Mouse (Mus musculus) intestine, postnatal 0 days (tissue): ENCODE data around the gene Rxra. TPM values are rescaled to one million over a fixed set of nuclear protein-coding genes. Genes with fewer than 3 reads are reported as not detected.

Experiments used
- ATAC-seq: fragments of 200-750 bp; cut with Nextera tagmentation; 2 replicates; pipeline ENCODE4 v1.8.0; 2017; ENCODE audit warnings: mild to moderate bottlenecking, moderate TSS enrichment, moderate library complexity
- H3K27ac ChIP-seq: fragments of 300-500 bp; sonication (generic); 2 replicates; pipeline ENCODE4 v1.5.1; 2014; ENCODE audit warnings: mild to moderate bottlenecking, low read depth, low read length, moderate library complexity
- H3K27me3 ChIP-seq: fragments of 300-500 bp; sonication (generic); replicated peaks from 2 replicates; pipeline ENCODE4 v1.6.1; 2014; ENCODE audit warnings: low read length, mixed read lengths; ENCODE audit not compliant: control insufficient read depth, insufficient read depth
- H3K36me3 ChIP-seq: fragments of 300-500 bp; sonication (generic); 2 replicates; pipeline ENCODE4 v1.6.1; 2014; ENCODE audit warnings: mild to moderate bottlenecking, moderate library complexity; ENCODE audit not compliant: control insufficient read depth, insufficient read depth
- H3K4me1 ChIP-seq: fragments of 300-500 bp; sonication (generic); replicated peaks from 2 replicates; pipeline ENCODE4 v1.6.1; 2014; ENCODE audit warnings: antibody characterized with exemption, low read length, mixed read lengths; ENCODE audit not compliant: control insufficient read depth, insufficient read depth
- H3K4me2 ChIP-seq: fragments of 300-500 bp; sonication (generic); replicated peaks from 2 replicates; pipeline ENCODE4 v1.6.1; 2014; ENCODE audit warnings: low read depth, mild to moderate bottlenecking, moderate library complexity
- H3K4me3 ChIP-seq: fragments of 300-500 bp; sonication (generic); 2 replicates; pipeline ENCODE4 v1.5.1; 2014; ENCODE audit warnings: low read depth, low read length
- H3K9ac ChIP-seq: fragments of 300-500 bp; sonication (generic); 2 replicates; pipeline ENCODE4 v1.6.1; 2014; ENCODE audit warnings: mild to moderate bottlenecking, low read depth, low read length
- H3K9me3 ChIP-seq: fragments of 300-500 bp; sonication (generic); 2 replicates; pipeline ENCODE4 v1.6.1; 2016; ENCODE audit warnings: mixed run types; ENCODE audit not compliant: control insufficient read depth
- CTCF ChIP-seq: sonication (generic); IDR thresholded peaks from 2 replicates; pipeline ENCODE4 v1.5.1; 2016; ENCODE audit warnings: low read depth, mild to moderate bottlenecking, control low read depth, antibody characterized with exemption, moderate library complexity
- WGBS: fragments of 180-500 bp; shearing (Covaris S2); extraction: QIAGEN DNeasy Blood & Tissue Kit; methylation state at CpG from one replicate; pipeline ENCODE4 v1.1.7; 2014; 5-methylcytosine and 5-hydroxymethylcytosine counted together
- polyA plus RNA-seq: library from polyadenylated mRNA; unstranded; fragments of >200 nt; fragmentation: Nextera tagmentation; extraction: Ambion mirVana; gene quantifications from 2 replicates; pipeline ENCODE4 v1.2.1, GENCODE M21; 2015

Gene Rxra
- polyA plus RNA-seq, 1 experiment from 2014 or later, result 9.0 TPM

GRCm38 (mm10) chr2:27778289-27778688 is 102.0 kb downstream of the Rxra start:
- Histone ChIP-seq H3K4me2 (no peak overlapping the region), H3K9ac (no peak overlapping the region), H3K27ac (no peak overlapping the region), H3K4me3 (no peak overlapping the region), H3K9me3 (no peaks in the 10 kb centered on the region), H3K4me1 (no peaks in the 10 kb centered on the region; the same call in 1 of the 2 replicates), H3K27me3 (no peaks in the 10 kb centered on the region), H3K36me3 (no peaks in the 10 kb centered on the region)
- no peak for ATAC-seq
- no peak for TF ChIP-seq CTCF
- WGBS, result 43% methylated on average over 6 of the region's 6 CpGs

DNA sequence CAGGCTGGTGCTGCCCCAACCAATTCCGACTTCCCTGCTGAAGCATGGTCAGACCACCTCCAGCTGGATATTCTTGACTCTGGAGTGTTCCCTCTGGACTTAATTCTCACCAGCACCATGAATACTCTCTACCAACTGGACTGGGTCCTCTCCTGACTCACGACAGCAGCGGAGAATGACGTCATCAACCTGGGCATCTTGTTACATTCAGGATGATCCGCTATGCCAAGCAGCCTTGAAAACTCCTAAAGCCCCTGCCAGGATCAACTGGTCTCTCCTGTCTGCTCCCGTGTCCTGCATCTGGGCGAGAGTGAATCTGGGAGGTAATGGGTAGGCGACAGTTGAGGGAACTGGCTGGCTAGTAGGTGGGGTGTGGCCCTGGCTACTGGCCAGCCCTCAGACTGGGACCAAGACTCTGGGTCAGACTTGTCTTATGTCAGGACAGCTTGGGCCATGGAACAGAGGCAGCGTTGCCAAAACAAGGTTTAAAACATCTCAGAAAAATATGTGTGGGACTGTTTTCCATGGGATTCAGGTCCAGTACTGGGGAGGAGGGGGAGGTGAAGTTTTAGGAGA is 103.1 kb downstream of the Rxra start:
- H3K9ac ChIP-seq, result no peak overlapping the region
- WGBS, result 83% methylated on average over 9 of the region's 9 CpGs
- no peak overlapping the region for H3K4me3 ChIP-seq
- no peaks in the 10 kb centered on the region for H3K36me3 ChIP-seq
- no peaks in the 10 kb centered on the region for H3K27me3 ChIP-seq
- H3K4me1 ChIP-seq, result no peaks in the 10 kb centered on the region; the same call in 1 of the 2 replicates
- ATAC-seq, result no peak
- no peak overlapping the region for H3K4me2 ChIP-seq
- H3K9me3 ChIP-seq, result no peaks in the 10 kb centered on the region
- no peak overlapping the region for H3K27ac ChIP-seq
- no peak for TF ChIP-seq CTCF

- H3K4me1 ChIP-seq, result no peaks in the 10 kb centered on the region; the same call in 1 of the 2 replicates
- H3K4me2 ChIP-seq, result no peak overlapping the region
- H3K9ac ChIP-seq, result no peak overlapping the region
- no peak for TF ChIP-seq CTCF
- no peaks in the 10 kb centered on the region for H3K36me3 ChIP-seq
- ATAC-seq, result no peak
- H3K27me3 ChIP-seq, result no peaks in the 10 kb centered on the region
- 95% methylated on average over 7 of the region's 7 CpGs for WGBS
- no peaks in the 10 kb centered on the region for H3K9me3 ChIP-seq
- H3K4me3 ChIP-seq, result no peak overlapping the region
- H3K27ac ChIP-seq, result no peak overlapping the region
Observed at GRCm38 (mm10) chr2:27780162-27780561, 103.9 kb downstream of the Rxra start.

DNA sequence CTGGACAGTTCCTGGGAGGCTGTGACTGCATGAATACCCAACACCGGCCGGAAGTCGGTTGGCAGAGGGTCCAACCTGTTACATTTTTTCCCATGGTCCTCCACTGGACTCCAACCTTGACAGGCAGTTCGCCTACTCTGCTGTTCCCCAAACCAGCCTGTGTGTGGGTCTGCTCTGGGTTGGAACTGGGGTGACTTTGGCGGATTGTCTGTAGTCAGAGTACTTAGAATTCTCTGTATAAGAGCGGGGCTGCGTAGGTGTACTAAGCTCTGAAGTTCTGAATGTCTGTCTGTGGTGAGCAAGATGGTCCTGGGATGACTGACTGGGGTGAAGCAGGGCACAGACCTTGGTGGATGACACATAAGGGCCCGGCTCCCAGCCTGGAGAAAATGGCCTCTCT is 109.1 kb downstream of the Rxra start:
- WGBS, result 94% methylated on average over 8 of the region's 8 CpGs
- Histone ChIP-seq H3K36me3 (no peaks in the 10 kb centered on the region), H3K4me1 (no peaks in the 10 kb centered on the region), H3K27me3 (no peaks in the 10 kb centered on the region), H3K9ac (no peak overlapping the region), H3K9me3 (no peaks in the 10 kb centered on the region), H3K4me2 (no peak overlapping the region), H3K27ac (no peak overlapping the region), H3K4me3 (no peak overlapping the region)
- TF ChIP-seq CTCF, result no peak
- no peak for ATAC-seq

- H3K27ac ChIP-seq, result no peak overlapping the region
- ATAC-seq, result no peak
Observed at GRCm38 (mm10) chr2:27785973-27786417, 109.8 kb downstream of the Rxra start.

DNA sequence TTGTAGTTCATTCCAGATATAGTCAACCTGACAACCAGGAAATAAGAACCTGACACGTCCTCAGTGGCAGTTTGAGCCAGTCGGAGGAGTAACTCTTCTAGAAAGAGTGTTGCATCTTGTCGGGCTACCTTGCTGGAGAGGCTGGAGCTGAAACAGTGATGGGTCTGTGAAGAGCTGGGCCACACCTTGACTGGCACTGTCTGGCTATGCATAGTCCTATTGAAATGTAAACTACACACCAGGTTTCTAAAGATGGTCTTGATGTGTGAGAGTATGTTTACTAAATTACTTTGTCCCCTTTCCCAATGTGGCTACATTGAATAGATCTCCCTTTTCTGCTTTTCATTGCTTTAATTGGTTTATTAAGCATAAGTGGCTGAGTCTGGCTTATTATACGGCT is 115.3 kb downstream of the Rxra start:
- Histone ChIP-seq H3K4me1 (no peaks in the 10 kb centered on the region), H3K4me3 (no peak overlapping the region), H3K36me3 (no peaks in the 10 kb centered on the region), H3K27ac (no peak overlapping the region), H3K27me3 (no peaks in the 10 kb centered on the region), H3K9me3 (no peaks in the 10 kb centered on the region), H3K9ac (no peak overlapping the region), H3K4me2 (no peak overlapping the region)
- ATAC-seq, result no peak
- WGBS, result 75% methylated on average over 4 of the region's 4 CpGs
- no peak for TF ChIP-seq CTCF

More at GRCm38 (mm10) chr2:27785973-27786417, 109.8 kb downstream of the Rxra start:
- H3K9me3 ChIP-seq, result no peaks in the 10 kb centered on the region
- H3K4me3 ChIP-seq, result no peak overlapping the region
- no peak for TF ChIP-seq CTCF
- H3K4me1 ChIP-seq, result no peaks in the 10 kb centered on the region
- no peaks in the 10 kb centered on the region for H3K27me3 ChIP-seq
- WGBS, result 64% methylated on average over 6 of the region's 6 CpGs
- H3K4me2 ChIP-seq, result no peak overlapping the region
- H3K9ac ChIP-seq, result no peak overlapping the region
- H3K36me3 ChIP-seq, result no peaks in the 10 kb centered on the region

- no peak for TF ChIP-seq CTCF
- 52% methylated on average over 4 of the region's 4 CpGs for WGBS
- Histone ChIP-seq H3K4me1 (no peaks in the 10 kb centered on the region), H3K27me3 (no peaks in the 10 kb centered on the region), H3K9me3 (no peaks in the 10 kb centered on the region), H3K4me3 (no peak overlapping the region), H3K4me2 (no peak overlapping the region), H3K36me3 (no peaks in the 10 kb centered on the region), H3K9ac (no peak overlapping the region), H3K27ac (peak overlapping the region; percentile 22; the same call in 1 of the 2 replicates)
- ATAC-seq, result no peak
Observed at GRCm38 (mm10) chr2:27799018-27799417, 122.8 kb downstream of the Rxra start.
